Mouse (Mus musculus) frontal cortex, postnatal 36 days (tissue): Measurements from ENCODE around the gene 2010300C02Rik.

Experiments
- DNase-seq, 2 experiments: peaks; one replicate each; pipeline ENCODE4 v3.0.0; 2022; ENCODE audit warnings: low spot score in 2 of 2

2010300C02Rik gene

DNA sequence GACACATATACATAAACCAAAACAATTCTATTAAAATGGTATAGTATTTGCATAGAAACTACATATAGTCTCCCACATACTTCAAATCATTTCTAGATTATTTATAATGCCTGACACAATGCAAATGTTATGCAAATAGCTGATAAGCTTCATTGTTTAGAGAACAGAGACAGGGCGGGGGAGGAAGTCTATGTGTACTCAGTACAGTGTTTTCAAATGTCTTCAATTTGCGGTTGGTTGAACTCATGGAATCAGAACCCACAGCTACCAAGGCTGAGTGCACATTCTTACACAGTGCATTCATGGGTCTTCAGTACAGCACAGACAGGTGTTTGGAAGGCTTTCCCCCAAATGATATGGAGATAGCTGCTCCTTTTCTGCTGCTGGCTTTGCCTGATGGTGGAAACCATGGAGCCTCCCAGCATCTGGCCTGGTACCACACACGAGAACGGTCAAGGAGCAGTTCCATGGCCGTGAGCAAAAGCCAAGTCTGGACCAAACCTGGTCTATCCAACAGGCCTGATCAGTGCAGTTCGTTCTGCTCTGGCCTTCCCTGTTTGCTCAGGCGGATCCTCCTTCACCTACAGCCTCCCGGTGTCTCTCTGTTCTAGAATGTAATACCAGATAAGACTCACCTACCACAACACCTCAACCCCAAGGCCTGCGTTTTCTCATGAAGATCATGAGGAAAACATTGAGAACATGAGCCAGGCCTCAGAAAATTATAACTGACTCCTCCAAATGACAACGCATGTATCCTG lies 8.1 kb downstream of the 2010300C02Rik start:
- DNase-seq = no peak

- no peak for DNase-seq
Observed at GRCm38 (mm10) chr1:37711082-37711481, 8.8 kb downstream of the 2010300C02Rik start.

GRCm38 (mm10) chr1:37709736-37710135 lies 10.1 kb downstream of the 2010300C02Rik start:
- DNase-seq = no peak

- no peak for DNase-seq
Observed at GRCm38 (mm10) chr1:37708270-37708955, 11.5 kb downstream of the 2010300C02Rik start.

DNA sequence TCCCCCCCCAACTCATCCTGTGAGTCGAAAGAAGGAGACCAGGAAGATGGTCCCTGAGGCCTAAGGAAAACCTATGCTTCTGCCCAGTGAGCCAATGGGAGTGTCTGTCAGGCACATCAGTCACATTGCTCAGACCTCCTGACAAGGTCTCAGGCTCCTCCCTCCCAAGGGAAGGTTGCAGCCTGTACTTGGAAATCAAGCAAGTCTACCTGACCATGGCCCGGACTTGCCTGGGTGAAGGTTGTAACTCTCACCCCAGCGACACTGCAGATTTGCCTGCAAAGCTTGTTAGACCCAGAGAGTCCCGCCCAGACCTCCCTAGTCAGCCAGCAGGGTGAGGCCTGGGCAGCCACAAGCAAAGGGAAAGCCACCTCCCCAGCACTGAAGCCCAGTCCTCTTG lies 17.6 kb downstream of the 2010300C02Rik start:
- no peak for DNase-seq

DNA sequence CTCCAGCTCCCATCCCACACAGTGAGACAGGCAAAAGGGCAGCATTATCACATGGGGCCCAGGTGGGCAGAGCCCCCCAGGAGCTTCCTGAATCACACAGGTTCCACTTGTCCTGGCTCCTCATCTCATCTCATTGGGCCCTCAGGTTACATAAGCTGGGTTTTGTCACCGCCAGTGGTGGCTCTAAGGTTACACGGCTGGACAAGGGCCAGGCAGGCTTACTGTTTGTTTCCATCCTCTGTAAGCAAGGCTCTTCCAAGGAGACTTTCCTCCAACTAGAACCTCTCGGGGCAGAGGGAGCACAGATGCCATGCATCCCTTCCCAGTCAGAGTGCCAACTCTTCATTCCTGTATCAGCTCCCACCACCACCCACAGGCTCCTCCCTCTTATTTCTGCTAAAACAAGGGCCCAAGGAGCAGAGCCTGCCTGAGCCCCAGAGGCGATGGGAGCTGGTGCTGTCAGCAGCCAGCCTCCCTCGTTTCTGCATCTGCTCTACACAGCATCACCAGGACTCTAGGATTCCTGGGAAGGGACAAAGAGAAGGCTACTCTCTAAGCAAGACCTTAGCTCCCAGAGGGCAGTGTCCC lies 20.9 kb downstream of the 2010300C02Rik start:
- peak in 1 of 2 experiments; percentile 47 for DNase-seq

DNA sequence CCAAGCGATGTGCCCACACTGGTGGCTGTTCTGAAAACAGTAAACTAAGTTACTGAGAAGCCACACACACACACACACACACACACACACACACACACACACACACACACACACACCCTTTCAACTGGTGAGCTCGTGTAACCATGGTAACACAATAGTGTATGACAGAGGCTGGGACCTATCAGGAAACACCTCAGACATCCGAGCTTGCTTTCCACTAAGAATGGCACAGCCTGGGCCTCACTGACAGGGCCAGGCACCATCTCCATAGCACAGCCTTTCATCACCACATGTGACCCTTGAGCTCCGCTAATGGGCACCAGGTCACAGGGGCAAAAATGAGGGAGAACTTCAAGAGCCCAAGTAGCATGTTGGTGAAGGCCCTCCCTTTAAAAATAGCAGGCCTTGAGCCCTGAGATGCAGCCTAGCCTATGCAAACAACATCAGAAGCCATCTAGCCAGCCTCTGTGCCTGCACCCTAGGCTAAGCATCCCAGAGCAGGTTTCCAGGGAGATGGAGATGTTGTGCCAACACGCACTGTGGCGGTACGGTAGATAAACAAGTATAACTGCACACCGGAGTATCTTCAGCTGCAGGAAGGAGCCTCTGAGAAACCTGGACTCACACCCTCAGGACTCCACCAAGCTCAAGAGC lies 21.6 kb downstream of the 2010300C02Rik start:
- DNase-seq = no peak

GRCm38 (mm10) chr1:37696918-37697317 lies 23.0 kb downstream of the 2010300C02Rik start:
- peak; percentile 85 to 87 for DNase-seq

- DNase-seq = peak in 1 of 2 experiments; percentile 40
Observed at GRCm38 (mm10) chr1:37695732-37696131, 24.2 kb downstream of the 2010300C02Rik start.

DNA sequence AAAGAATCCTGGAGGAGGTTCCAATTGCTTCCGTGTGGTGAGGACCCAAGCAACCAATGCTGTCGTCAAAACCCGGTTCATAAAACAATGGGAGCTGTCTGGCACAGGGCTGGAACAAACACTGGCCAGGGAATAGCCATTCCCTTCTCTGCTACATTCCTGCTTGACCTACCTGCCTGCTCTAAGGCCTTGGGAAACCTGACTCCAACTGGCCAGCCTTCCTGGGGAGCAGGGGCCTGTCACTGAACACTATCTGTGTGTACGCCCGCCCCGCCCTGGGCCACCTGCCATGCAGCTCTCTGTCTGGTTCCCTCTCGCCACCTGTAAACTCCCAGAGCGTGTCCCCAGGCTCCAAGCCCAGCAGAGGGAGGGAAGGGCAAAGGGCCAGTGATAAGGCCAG lies 25.5 kb downstream of the 2010300C02Rik start:
- no peak for DNase-seq

DNA sequence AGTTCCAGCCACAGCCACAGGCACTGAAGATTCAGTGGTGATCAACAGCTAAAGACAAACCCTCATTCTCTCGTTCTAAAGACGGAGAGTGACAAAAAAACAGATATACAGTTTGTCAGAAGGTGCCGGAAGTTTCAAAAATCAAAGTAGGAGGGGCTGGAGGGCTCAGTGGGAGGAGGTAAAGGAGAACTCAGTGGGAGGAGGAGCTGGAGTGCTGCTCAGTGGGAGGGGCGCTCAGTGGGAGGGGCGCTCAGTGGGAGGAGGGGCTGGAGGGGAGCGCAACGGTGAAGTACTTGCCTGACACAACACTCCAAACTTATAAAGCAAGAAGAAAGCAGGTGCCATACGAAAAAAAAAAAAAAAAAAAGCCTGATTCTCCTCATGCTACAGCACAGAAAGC lies 28.7 kb downstream of the 2010300C02Rik start:
- no peak for DNase-seq

DNA sequence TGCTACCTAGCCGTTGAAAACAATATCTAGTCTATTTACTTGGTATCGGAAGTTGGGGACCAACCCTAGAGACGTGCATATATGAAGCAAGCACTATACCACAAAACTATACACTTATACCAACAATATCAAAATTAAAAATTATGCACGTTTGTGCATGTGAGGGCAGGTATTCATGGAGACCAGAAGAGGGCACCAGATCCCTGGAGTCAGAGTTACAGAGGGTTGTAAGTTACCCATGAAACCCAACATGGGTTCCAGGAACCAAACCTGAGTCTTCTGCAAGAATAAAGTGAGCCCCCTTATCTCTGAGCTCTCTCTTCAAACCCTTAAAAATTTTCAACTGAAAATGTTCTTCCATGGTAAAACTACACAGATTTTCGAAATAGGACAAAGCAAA lies 29.2 kb downstream of the 2010300C02Rik start:
- DNase-seq = no peak

GRCm38 (mm10) chr1:37689730-37690129 lies 30.2 kb downstream of the 2010300C02Rik start:
- DNase-seq = peak; percentile 46 to 62

DNA sequence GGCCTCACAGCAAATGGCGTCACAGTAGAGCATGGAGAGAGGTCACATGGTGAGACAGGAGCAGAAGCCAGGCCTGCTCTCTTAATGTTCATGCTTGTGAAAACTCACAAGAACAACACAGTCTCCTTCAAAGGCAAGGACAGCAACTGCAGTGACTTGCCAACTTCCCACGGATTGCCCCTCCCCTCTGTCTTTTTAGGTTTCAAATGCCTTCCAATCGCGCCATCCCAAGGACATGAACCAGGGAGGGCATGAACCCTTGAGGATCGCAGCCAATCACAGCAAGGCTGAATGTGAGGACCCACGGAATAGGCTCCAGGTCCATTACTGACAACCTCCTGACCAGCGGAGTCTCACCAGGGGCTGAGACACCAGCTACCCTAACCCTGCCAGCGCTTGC lies 31.5 kb downstream of the 2010300C02Rik start:
- no peak for DNase-seq

DNA sequence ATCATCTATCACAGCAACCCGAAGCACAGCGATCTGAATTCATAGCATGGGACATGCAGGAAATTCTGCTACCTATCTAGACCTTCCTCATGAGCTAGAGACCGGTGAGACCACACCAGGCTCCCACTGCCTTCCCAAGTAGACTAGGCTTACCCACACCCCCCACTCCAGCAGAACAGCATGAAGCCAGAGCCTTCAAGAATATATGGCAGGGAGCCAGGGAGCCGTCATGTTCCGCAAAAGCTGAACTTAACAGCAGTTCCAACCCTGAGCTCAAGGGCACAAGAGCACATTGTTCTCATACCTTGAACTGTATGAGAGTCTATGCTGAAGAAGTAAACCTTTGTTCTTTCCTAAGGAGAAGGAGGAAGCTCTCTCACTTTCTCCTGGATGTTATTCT lies 32.4 kb downstream of the 2010300C02Rik start:
- no peak for DNase-seq

GRCm38 (mm10) chr1:37686953-37687441 lies 32.9 kb downstream of the 2010300C02Rik start:
- peak; percentile 60 to 68 for DNase-seq

GRCm38 (mm10) chr1:37678327-37679123 lies 41.4 kb downstream of the 2010300C02Rik start:
- DNase-seq = peak; percentile 95

DNA sequence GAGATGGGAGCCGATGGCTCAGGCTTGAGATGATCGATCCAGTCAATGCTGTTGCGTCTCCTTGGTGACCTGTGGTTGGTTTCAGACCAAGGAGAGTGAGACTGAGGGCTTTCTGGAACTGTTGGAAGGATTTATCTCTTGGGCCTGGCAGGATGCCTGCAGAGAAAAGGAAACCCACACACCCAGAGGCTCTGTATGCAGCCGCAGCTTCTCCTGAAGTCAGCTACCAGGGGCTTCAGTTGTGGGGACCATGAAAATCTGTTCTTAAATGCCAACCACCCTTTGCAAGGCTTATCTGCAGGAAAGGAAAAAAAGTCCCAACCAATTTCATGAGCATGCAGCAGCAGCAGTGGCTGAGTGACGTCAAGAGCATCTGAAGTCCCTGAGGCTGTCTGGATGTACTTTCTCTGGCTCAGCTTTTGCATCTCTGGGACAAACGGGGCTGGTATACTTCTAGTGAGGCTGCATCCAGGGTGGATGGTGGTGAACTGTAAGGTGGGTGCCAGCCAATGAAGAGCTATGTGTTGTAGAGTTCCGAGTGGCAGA lies 42.8 kb downstream of the 2010300C02Rik start:
- DNase-seq = peak; percentile 43 to 49

GRCm38 (mm10) chr1:37675444-37675843 lies 44.4 kb downstream of the 2010300C02Rik start:
- no peak for DNase-seq

GRCm38 (mm10) chr1:37674266-37674665 lies 45.6 kb downstream of the 2010300C02Rik start:
- DNase-seq = peak; percentile 39 to 60

DNA sequence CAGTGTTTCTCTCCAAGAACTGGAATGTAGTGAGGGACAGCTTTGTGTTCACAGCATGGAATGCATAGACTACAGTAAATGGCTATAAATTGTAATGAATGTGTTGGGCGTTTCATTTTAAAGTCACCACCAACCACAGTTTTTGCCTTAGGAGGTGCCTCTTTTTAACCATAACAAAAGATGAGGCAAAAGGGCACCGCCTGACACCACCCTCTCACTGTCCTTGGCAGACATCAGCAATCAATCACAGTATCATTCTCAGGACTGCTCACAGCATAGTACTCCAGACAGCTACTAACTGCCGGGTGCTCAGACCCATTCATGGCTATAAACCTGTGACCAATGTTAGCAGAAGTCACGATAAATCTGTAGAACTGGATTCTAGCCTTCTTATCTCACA lies 48.6 kb downstream of the 2010300C02Rik start:
- DNase-seq = no peak
